Mouse (Mus musculus) lung, adult 2 months (tissue): ENCODE measurements around the gene M1ap.

Source experiments
- CTCF ChIP-seq: fragments of 200-500 bp; IDR thresholded peaks from 2 replicates; pipeline ENCODE4 v1.5.1; 2011; ENCODE audit warnings: mild to moderate bottlenecking, low read length, control low read depth; ENCODE audit not compliant: insufficient read depth
- POLR2A ChIP-seq: fragments of 200-500 bp; IDR thresholded peaks from 2 replicates; pipeline ENCODE4 v1.6.1; 2011; ENCODE audit warnings: low read depth, mild to moderate bottlenecking, control low read depth, low read length, borderline replicate concordance; ENCODE audit errors: extremely low read depth

DNA sequence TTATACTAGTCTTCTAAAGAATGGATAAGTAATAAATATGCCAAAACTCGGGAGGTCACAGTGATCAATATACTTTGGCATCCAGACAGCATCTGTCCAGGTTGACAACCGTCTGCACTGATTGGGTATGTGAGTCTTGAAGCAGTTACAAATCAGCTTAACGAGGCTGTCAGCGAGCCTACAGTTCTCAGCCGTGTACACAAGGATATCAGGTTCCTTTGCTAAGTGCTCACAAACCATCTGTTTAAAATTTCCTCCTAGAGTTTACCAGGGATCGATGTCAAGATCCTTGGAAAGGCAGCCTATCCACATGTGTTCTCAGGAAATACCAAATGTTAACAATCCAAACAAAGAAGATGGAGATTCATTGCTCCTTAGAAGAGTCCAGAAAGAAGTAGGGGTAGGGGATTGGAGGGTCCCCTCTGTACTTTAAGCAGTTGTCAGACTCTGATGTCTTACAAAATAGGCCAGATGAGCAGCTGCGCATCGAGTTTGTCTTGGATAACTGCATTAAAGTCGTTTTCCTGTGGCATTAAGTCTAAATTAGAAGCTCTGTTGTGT, 40.8 kb downstream of the M1ap start:
- TF ChIP-seq POLR2A (no peak), CTCF (no peak)
